Mouse (Mus musculus): Measurements from ENCODE around the gene Nyx. TPM values are rescaled to one million over a fixed set of nuclear protein-coding genes. Genes with fewer than 3 reads are reported as not detected.

Nyx gene
- total and polyA plus RNA-seq, 2 experiments from 2014 or later, result 0.32 to 0.33 TPM

DNA sequence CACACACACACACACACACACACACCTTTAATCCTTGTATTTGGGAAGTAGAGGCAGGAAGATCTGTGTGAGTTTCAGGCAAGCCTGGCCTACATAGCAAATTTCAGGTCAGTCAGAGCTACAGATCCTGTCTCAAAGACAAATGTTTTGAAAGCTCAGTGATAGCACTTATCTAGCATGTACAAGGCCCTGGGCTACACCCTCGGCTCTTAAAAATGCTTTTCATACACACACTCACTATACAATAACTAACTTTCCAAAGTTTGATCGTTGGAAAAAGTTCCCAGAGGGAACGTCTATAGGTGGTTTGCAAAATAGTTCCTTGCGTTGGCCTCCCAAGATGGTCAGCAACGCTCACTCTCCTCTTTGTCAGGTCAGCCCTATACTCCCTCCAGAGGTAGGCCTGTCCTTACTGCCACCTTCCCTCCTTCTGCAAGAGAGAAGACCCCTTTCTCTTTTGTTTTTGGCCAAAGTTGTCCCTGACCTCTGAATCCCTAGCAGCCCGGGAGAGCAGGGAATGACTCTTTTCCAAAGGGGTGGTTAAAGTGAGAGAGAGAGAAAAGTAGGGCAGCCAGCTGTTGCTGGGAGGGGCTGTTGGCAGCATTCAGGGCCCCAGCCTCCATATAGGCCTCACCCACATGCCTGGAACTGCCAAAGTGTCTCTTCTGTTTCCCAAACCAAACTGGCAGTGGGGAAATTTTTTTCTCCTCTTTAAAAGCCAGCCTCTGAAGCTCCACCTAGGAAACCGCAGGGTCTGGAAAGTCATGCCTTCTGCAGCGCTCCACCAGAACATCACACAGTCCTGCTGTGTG is 29.2 kb downstream of the Nyx start:
- Histone ChIP-seq H3K4me1 (ENCODE audit: insufficient read depth, low read length) (no peaks in the 10 kb centered on the region), H3K36me3 (ENCODE audit: insufficient read depth, low read length) (no peaks in the 10 kb centered on the region), H3K9ac (replicated peaks; ENCODE audit: low read length, poor library complexity, severe bottlenecking) (no peak overlapping the region), H3K4me3 (ENCODE audit: low read depth, low read length) (no peak overlapping the region), H3K27ac (ENCODE audit: low read depth, low read length) (no peak overlapping the region), H3K9me3 (ENCODE audit: low read length) (no peaks in the 10 kb centered on the region), H3K27me3 (ENCODE audit: insufficient read depth, low read length) (no peaks in the 10 kb centered on the region), H3K4me2 (ENCODE audit: low read depth, low read length, poor library complexity, severe bottlenecking) (no peak overlapping the region)
- DNase-seq (ENCODE audit: low spot score), result no peak
- WGBS, result 79% methylated on average over 8 of the region's 8 CpGs
- TF ChIP-seq CTCF (IDR thresholded peaks at IDR 0.05), result no peak
- ATAC-seq (ENCODE audit: low FRiP score), result no peak

DNA sequence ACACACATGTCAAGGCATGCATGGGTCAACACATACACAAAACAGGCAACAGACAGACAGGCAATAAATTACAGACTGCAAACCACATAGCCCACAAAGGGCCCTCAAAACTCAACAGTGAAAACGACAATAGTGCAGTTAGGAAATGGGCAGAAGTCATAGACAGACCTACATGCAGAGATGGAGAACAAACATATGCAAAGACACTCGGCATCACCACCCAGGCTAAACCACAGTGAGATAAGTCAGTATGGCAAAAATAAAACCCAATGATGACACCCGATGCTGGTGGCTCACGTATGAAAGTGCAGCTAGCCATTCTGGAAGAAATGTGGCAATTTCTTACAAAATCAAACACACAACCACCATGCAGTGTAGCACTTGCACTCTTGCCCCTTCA is 34.4 kb downstream of the Nyx start:
- ATAC-seq (ENCODE audit: low FRiP score) (no peak), DNase-seq (ENCODE audit: low spot score) (no peak)
- H3K27me3 ChIP-seq (ENCODE audit: insufficient read depth, low read length), result no peaks in the 10 kb centered on the region
- no peak overlapping the region for H3K9ac ChIP-seq (replicated peaks; ENCODE audit: low read length, poor library complexity, severe bottlenecking)
- H3K4me2 ChIP-seq (ENCODE audit: low read depth, low read length, poor library complexity, severe bottlenecking), result no peak overlapping the region
- no peak overlapping the region for H3K4me3 ChIP-seq (ENCODE audit: low read depth, low read length)
- whole genome bisulfite sequencing, result 86% methylated on average over 4 of the region's 4 CpGs
- no peaks in the 10 kb centered on the region for H3K4me1 ChIP-seq (ENCODE audit: insufficient read depth, low read length)
- TF ChIP-seq CTCF (IDR thresholded peaks at IDR 0.05), result no peak
- no peaks in the 10 kb centered on the region for H3K36me3 ChIP-seq (ENCODE audit: insufficient read depth, low read length)
- no peak overlapping the region for H3K27ac ChIP-seq (ENCODE audit: low read depth, low read length)
- H3K9me3 ChIP-seq (ENCODE audit: low read length), result no peaks in the 10 kb centered on the region

DNA sequence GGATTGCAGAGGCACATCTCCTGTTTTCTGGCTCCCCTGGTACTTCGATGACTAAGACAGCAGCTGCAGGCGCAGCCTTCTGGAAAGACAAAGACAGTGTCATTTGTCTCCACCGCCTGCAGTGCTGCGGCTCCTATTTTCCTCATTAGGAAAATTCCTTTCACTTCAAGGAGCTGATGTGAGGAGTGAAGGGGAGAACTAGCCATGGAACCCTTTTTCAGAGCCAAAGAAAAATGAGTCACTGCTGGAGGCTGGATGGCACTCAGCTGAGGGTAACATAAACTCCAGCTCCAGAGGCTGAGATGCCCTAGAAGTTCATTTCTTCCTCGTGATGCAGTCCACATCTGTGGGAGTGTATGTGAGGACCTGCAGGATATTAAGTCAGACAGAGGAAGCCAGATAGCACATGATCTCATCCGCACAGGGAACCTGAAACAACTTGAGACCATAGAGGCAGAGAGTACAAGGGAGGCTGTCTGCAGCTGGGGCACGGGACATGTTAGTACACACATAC is 37.0 kb downstream of the Nyx start:
- Histone ChIP-seq H3K27me3 (ENCODE audit: insufficient read depth, low read length) (no peaks in the 10 kb centered on the region), H3K9me3 (ENCODE audit: low read length) (no peaks in the 10 kb centered on the region), H3K4me2 (ENCODE audit: low read depth, low read length, poor library complexity, severe bottlenecking) (no peak overlapping the region), H3K27ac (ENCODE audit: low read depth, low read length) (no peak overlapping the region), H3K4me3 (ENCODE audit: low read depth, low read length) (no peak overlapping the region), H3K4me1 (ENCODE audit: insufficient read depth, low read length) (no peaks in the 10 kb centered on the region), H3K9ac (replicated peaks; ENCODE audit: low read length, poor library complexity, severe bottlenecking) (no peak overlapping the region), H3K36me3 (ENCODE audit: insufficient read depth, low read length) (no peaks in the 10 kb centered on the region)
- peak; percentile 62 for DNase-seq (ENCODE audit: low spot score)
- 54% methylated on average over 7 of the region's 7 CpGs for whole genome bisulfite sequencing
- TF ChIP-seq CTCF (IDR thresholded peaks at IDR 0.05), result no peak
- ATAC-seq (ENCODE audit: low FRiP score), result no peak

DNA sequence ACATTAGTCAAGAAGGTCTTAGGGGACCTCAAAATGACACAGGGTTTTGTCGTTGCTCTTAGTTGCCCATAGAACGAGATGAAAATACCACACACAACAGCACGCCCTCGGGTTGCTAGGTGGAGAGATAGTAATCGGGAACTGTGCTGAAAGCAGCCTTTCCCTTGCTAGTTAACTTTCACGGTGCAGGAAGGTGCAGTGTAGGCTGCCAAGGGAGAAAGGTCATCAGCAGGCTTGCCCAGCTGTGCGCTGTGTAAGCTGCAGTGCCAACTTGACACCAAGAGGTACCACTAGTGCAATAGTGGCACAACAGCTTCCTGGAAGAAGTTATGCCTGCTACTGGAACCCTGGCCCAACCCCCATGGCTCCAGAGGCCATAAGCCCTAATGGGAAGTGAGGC is 38.5 kb downstream of the Nyx start:
- no peak for DNase-seq (ENCODE audit: low spot score)
- Histone ChIP-seq H3K36me3 (ENCODE audit: insufficient read depth, low read length) (no peaks in the 10 kb centered on the region), H3K4me3 (ENCODE audit: low read depth, low read length) (no peak overlapping the region), H3K27ac (ENCODE audit: low read depth, low read length) (no peak overlapping the region), H3K9me3 (ENCODE audit: low read length) (no peaks in the 10 kb centered on the region), H3K27me3 (ENCODE audit: insufficient read depth, low read length) (no peaks in the 10 kb centered on the region), H3K4me2 (ENCODE audit: low read depth, low read length, poor library complexity, severe bottlenecking) (no peak overlapping the region), H3K9ac (replicated peaks; ENCODE audit: low read length, poor library complexity, severe bottlenecking) (no peak overlapping the region), H3K4me1 (ENCODE audit: insufficient read depth, low read length) (no peaks in the 10 kb centered on the region)
- TF ChIP-seq CTCF (IDR thresholded peaks at IDR 0.05), result no peak
- ATAC-seq (ENCODE audit: low FRiP score), result no peak
- 90% methylated on average over 7 of the region's 7 CpGs for WGBS

DNA sequence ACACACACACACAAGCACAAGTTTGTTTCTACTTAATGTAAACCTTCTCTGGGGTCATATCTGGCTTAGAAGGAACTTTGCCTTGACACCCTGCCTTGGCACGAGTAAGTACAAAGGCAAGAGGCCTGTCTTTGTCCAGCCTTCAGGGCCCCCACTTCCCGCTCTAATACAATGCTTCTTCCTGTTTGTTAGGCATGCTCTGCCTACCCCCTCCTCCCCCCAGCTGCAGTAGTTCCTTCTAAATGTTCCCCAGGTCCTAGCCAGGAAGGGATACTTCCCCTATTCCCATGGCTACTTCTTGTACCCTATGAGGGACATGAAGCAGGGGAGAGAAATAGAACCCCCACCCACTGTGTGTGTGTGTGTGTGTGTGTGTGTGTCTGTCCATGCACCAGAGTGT is 40.5 kb downstream of the Nyx start:
- no peak overlapping the region for H3K4me3 ChIP-seq (ENCODE audit: low read depth, low read length)

DNA sequence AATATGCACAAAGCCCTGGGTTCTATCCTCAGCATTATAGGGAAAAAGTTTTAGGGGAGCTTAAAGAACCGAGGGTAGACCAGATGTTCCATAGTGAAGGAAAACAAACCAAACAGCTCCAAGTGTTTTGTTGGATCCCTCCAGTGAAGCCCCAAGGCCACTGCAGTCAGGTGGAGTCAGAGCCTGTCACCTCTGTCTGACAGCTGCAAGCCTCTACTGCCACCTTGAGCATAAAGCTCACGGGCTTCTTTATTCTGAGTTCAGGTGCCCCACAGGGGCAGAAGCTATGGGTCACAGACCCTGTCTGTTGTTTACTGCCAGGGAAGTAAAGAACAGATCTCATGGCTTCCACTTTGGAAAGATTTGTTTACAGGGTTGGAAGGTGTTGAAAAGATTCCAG is 47.2 kb downstream of the Nyx start:
- H3K4me2 ChIP-seq (ENCODE audit: low read depth, low read length, poor library complexity, severe bottlenecking), result no peak overlapping the region
- peak; percentile 50 for TF ChIP-seq CTCF (IDR thresholded peaks at IDR 0.05)
- no peaks in the 10 kb centered on the region for H3K36me3 ChIP-seq (ENCODE audit: insufficient read depth, low read length)
- H3K4me3 ChIP-seq (ENCODE audit: low read depth, low read length), result no peak overlapping the region
- DNase-seq (ENCODE audit: low spot score) (no peak), ATAC-seq (ENCODE audit: low FRiP score) (no peak)
- WGBS, result 50% methylated on average over 2 of the region's 2 CpGs
- H3K27me3 ChIP-seq (ENCODE audit: insufficient read depth, low read length), result no peaks in the 10 kb centered on the region; the same call in 1 of the 2 replicates
- H3K27ac ChIP-seq (ENCODE audit: low read depth, low read length), result no peak overlapping the region
- no peak overlapping the region for H3K9ac ChIP-seq (replicated peaks; ENCODE audit: low read length, poor library complexity, severe bottlenecking)
- no peaks in the 10 kb centered on the region for H3K4me1 ChIP-seq (ENCODE audit: insufficient read depth, low read length)
- H3K9me3 ChIP-seq (ENCODE audit: low read length), result no peaks in the 10 kb centered on the region

More for the DNA sequence above, 40.5 kb downstream of the Nyx start:
- no peaks in the 10 kb centered on the region for H3K4me1 ChIP-seq (ENCODE audit: insufficient read depth, low read length)
- TF ChIP-seq CTCF (IDR thresholded peaks at IDR 0.05), result no peak
- H3K9me3 ChIP-seq (ENCODE audit: low read length), result no peaks in the 10 kb centered on the region
- DNase-seq (ENCODE audit: low spot score) (no peak), ATAC-seq (ENCODE audit: low FRiP score) (no peak)
- no peak overlapping the region for H3K27ac ChIP-seq (ENCODE audit: low read depth, low read length)
- no peaks in the 10 kb centered on the region for H3K36me3 ChIP-seq (ENCODE audit: insufficient read depth, low read length)
- no peak overlapping the region for H3K9ac ChIP-seq (replicated peaks; ENCODE audit: low read length, poor library complexity, severe bottlenecking)
- 77% methylated on average over 2 of the region's 2 CpGs for WGBS
- no peak overlapping the region for H3K4me2 ChIP-seq (ENCODE audit: low read depth, low read length, poor library complexity, severe bottlenecking)
- no peaks in the 10 kb centered on the region for H3K27me3 ChIP-seq (ENCODE audit: insufficient read depth, low read length)

Data from midbrain, postnatal 0 days (tissue).